Mouse (Mus musculus): ENCODE measurements at regions not wholly inside any gene's neighbourhood (a gene's known extent, or its start where the extent isn't known, plus 50 kb on each side); places are given as distances from the start of the nearest gene placed in this dataset.

DNA sequence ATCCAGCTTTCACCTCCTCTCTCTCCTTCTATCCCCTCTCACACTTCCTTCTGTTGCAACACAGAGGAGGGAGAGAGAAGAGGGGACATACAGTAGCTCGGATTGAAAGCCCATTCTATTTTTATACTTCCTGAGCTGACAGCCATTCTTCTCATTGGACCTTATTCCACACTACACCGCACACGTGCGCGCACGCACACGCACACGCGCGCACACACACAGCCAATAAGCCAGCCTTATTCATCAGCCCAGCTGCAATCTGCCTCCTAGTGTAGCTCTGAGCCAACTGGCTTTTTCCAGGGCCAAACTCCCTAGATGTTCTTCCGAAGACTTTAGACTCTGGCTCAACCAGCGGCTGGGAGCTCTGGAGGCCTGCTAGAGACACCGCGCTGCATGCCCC, 79.1 kb upstream of the Zcchc13 start:
- TF ChIP-seq CTCF (IDR thresholded peaks at IDR 0.05) (peak; percentile 32), EP300 (IDR thresholded peaks at IDR 0.05) (peak; percentile 75)

All from lung, postnatal 0 days (tissue).